In genomic region chr7:139861411-139861810, GRCm38 (mm10) we compare ENCODE assay signal across 8 mouse cellular contexts. TPM values are rescaled to one million over a fixed set of nuclear protein-coding genes. Genes with fewer than 3 reads are reported as not detected.
DNase-seq lines count a peak whose midpoint lies in the region; ATAC-seq and TF ChIP-seq lines count a peak whose summit lies in the region.
"Had no signal": no experiment of that assay in that cellular context is flagged by ENCODE, and none has a peak within 500 bp of the region (broad histone marks: within the 10 kb centered on the region; RNA-seq: fewer than 3 reads in every experiment).

No protein-coding gene starts in this region.

- no peak for TF ChIP-seq EP300 in CH12.LX (IDR thresholded peaks at IDR 0.05; ENCODE audit: low read length)

- TF ChIP-seq POLR2A in CH12.LX (IDR thresholded peaks at IDR 0.05; ENCODE audit: low read depth, low read length), result no peak
- no peak for TF ChIP-seq POLR2A in limb, embryonic 14.5 days (IDR thresholded peaks at IDR 0.05; ENCODE audit: borderline replicate concordance, extremely low read depth, insufficient read depth, insufficient read length)

- no peak overlapping the region for H3K4me3 ChIP-seq in CH12.LX (replicated peaks in 1 of 3; ENCODE audit: low read depth in 2 of 3, low read length in 2 of 3, poor library complexity in 1 of 3)
- H3K4me3 ChIP-seq in forebrain, postnatal 0 days (ENCODE audit: low read depth, low read length), result no peak overlapping the region
- H3K4me3 ChIP-seq in limb, embryonic 14.5 days (replicated peaks; ENCODE audit: low read length), result no peak overlapping the region

- no peak overlapping the region for H3K27ac ChIP-seq in CH12.LX (ENCODE audit: insufficient read depth, low read depth)
- H3K27ac ChIP-seq in forebrain, postnatal 0 days (ENCODE audit: low read depth, low read length), result no peak overlapping the region
- no peak overlapping the region for H3K27ac ChIP-seq in limb, embryonic 14.5 days (replicated peaks; ENCODE audit: low read depth, low read length)

- no peaks in the 10 kb centered on the region for H3K36me3 ChIP-seq in CH12.LX (replicated peaks in 1 of 2; ENCODE audit: control insufficient read depth in 1 of 2, insufficient read depth in 1 of 2, low read length in 1 of 2)
- H3K36me3 ChIP-seq in forebrain, postnatal 0 days (ENCODE audit: insufficient read depth), result no peaks in the 10 kb centered on the region
- no peaks in the 10 kb centered on the region for H3K36me3 ChIP-seq in limb, embryonic 14.5 days (ENCODE audit: control insufficient read depth, insufficient read depth, low read length)

- no peak overlapping the region for H3K9ac ChIP-seq in CH12.LX (ENCODE audit: insufficient read depth, low read depth)
- no peak overlapping the region for H3K9ac ChIP-seq in forebrain, postnatal 0 days
- H3K9ac ChIP-seq in limb, embryonic 14.5 days (ENCODE audit: low read depth, low read length, severe bottlenecking), result no peak overlapping the region

- TF ChIP-seq CTCF in CH12.LX (conservative IDR thresholded peaks at IDR 0.05 in 1 of 2, IDR thresholded peaks at IDR 0.05 in 1 of 2; ENCODE audit: low read depth in 2 of 2, low read length in 2 of 2), result peak; percentile 89 to 95
- peak; percentile 89 for TF ChIP-seq CTCF in forebrain, postnatal 0 days (IDR thresholded peaks at IDR 0.05; ENCODE audit: low read depth)

- ATAC-seq in forebrain, postnatal 0 days, result no peak
- ATAC-seq in limb, embryonic 14.5 days (ENCODE audit: low FRiP score, low read depth), result no peak

- in situ Hi-C loops in CH12.LX (cut with MboI; ENCODE audit: low pct_ligation_motif_present, low pct_unique_long_range_greater_than_20kb, low sequenced_read_pairs), result no loop called here

- peaks cover 9% of the 10 kb centered on the region for H3K27me3 ChIP-seq in CH12.LX (replicated peaks)
- no peaks in the 10 kb centered on the region for H3K27me3 ChIP-seq in forebrain, postnatal 0 days (ENCODE audit: insufficient read depth, low read length)
- no peaks in the 10 kb centered on the region for H3K27me3 ChIP-seq in limb, embryonic 14.5 days (ENCODE audit: control insufficient read depth, insufficient read depth, low read length)

- H3K9me3 ChIP-seq in CH12.LX (replicated peaks; ENCODE audit: low read length), result no peaks in the 10 kb centered on the region
- no peaks in the 10 kb centered on the region for H3K9me3 ChIP-seq in forebrain, postnatal 0 days (ENCODE audit: low read length)
- no peaks in the 10 kb centered on the region for H3K9me3 ChIP-seq in limb, embryonic 14.5 days (ENCODE audit: control insufficient read depth, low read length)

- dilution Hi-C loops in CH12.LX (cut with MboI; ENCODE audit: extremely low pct_ligation_motif_present, extremely low pct_unique_long_range_greater_than_20kb, low sequenced_read_pairs), result no loop called here

- no peaks in the 10 kb centered on the region for H3K79me2 ChIP-seq in CH12.LX (replicated peaks; ENCODE audit: control insufficient read depth, extremely low read depth, insufficient read depth, poor library complexity, severe bottlenecking)

- no peak overlapping the region for H3K4me2 ChIP-seq in CH12.LX (ENCODE audit: insufficient read depth, low read depth, poor library complexity, severe bottlenecking)
- no peak overlapping the region for H3K4me2 ChIP-seq in forebrain, postnatal 0 days (ENCODE audit: low read depth)
- no peak overlapping the region for H3K4me2 ChIP-seq in limb, embryonic 14.5 days (replicated peaks; ENCODE audit: low read depth, low read length, severe bottlenecking)

- H3K4me1 ChIP-seq in CH12.LX (ENCODE audit: control insufficient read depth in 1 of 2, insufficient read depth in 2 of 2), result peaks cover 0 to 3% of the 10 kb centered on the region in 2 experiments; a peak in 2 of 4 replicates
- no peaks in the 10 kb centered on the region for H3K4me1 ChIP-seq in forebrain, postnatal 0 days (ENCODE audit: insufficient read depth)
- no peaks in the 10 kb centered on the region for H3K4me1 ChIP-seq in limb, embryonic 14.5 days (ENCODE audit: control insufficient read depth, insufficient read depth, low read length)

- peak; percentile 92 for TF ChIP-seq RAD21 in CH12.LX (IDR thresholded peaks at IDR 0.05; ENCODE audit: low read depth, low read length)

- WGBS in forebrain, postnatal 0 days, result 25% methylated on average over 3 of the region's 3 CpGs
- 23% methylated on average over 3 of the region's 3 CpGs for WGBS in limb, embryonic 14.5 days

- DNase-seq in 416B (ENCODE audit: low read depth), result peak; percentile 64
- peak; percentile 73 for DNase-seq in CH12.LX (ENCODE audit: extremely low read depth)
- peak; percentile 29 for DNase-seq in c-Kit-positive CD71-positive TER-119-negative erythroid progenitor cells, embryonic 14.5 days (ENCODE audit: low read depth)
- DNase-seq in forebrain, postnatal 0 days, result peak; percentile 84
- peak; percentile 31 to 77 for DNase-seq in kidney, adult 8-10 months
- peak; percentile 48 for DNase-seq in limb, embryonic 14.5 days (ENCODE audit: low spot score)
- DNase-seq in retina, postnatal 7 days (ENCODE audit: low read depth, low spot score), result peak; percentile 36

TF ChIP-seq in CH12.LX, 34 proteins besides CTCF, POLR2A, EP300 and RAD21:
- peak; percentile 67 for TF ChIP-seq ZNF384 (IDR thresholded peaks at IDR 0.05; ENCODE audit: low read depth, low read length)
- peak; percentile 96 for TF ChIP-seq SMC3 (IDR thresholded peaks at IDR 0.05; ENCODE audit: low read depth, low read length)
- no peak for TF ChIP-seq RCOR1 (conservative IDR thresholded peaks at IDR 0.05; ENCODE audit: low read depth, low read length)
- no peak for TF ChIP-seq JUN (IDR thresholded peaks at IDR 0.05; ENCODE audit: insufficient read depth, low read depth, low read length)
- no peak for TF ChIP-seq CHD1 (IDR thresholded peaks at IDR 0.05; ENCODE audit: low read depth, low read length)
- no peak for TF ChIP-seq NELFE (IDR thresholded peaks at IDR 0.05; ENCODE audit: low read depth, low read length)
- TF ChIP-seq ELF1 (IDR thresholded peaks at IDR 0.05; ENCODE audit: low read depth, low read length), result no peak
- no peak for TF ChIP-seq JUND (conservative IDR thresholded peaks at IDR 0.05; ENCODE audit: low read depth, low read length)
- TF ChIP-seq ZC3H11A (IDR thresholded peaks at IDR 0.05; ENCODE audit: low read depth, low read length), result peak; percentile 95
- no peak for TF ChIP-seq MAFK (IDR thresholded peaks at IDR 0.05; ENCODE audit: insufficient replicate concordance, low read length)
- no peak for TF ChIP-seq PAX5 (IDR thresholded peaks at IDR 0.05; ENCODE audit: low read length)
- TF ChIP-seq MAX (IDR thresholded peaks at IDR 0.05; ENCODE audit: low read length), result no peak

RNA-seq across cellular contexts. Expression of gene Adgra1, which starts 27.4 kb away (rescaled TPM):
- total RNA-seq in CH12.LX (2012; rRNA removed) (not detected in 2 replicates), CH12.LX (2014; rRNA removed) (not detected in 2 replicates)
- not detected in 2 replicates for polyA plus RNA-seq in CH12.LX (2012; ENCODE audit: insufficient read length, low read depth)
- 12.2 and 17.1 TPM in 2 replicates for total RNA-seq in forebrain, postnatal 0 days (2014; rRNA removed)
- 18.0 and 39.3 TPM in 2 replicates for polyA plus RNA-seq in forebrain, postnatal 0 days (2015; fragmentation: Nextera tagmentation; extraction: Ambion mirVana)
- 0.16 and 0.19 TPM in 2 replicates for polyA plus RNA-seq in limb, embryonic 14.5 days (2012; rRNA removed)
- polyA plus RNA-seq in limb, embryonic 14.5 days (2014; fragmentation: Nextera tagmentation; extraction: Ambion mirVana), result 0.40 and 0.57 TPM in 2 replicates
- polyA plus RNA-seq: heart, embryonic 16.5 days had no signal

RNA-seq across cellular contexts. Expression of gene Kndc1, which starts 33.1 kb away (rescaled TPM):
- total RNA-seq in CH12.LX (2012; rRNA removed), result 2.7 and 4.0 TPM in 2 replicates
- total RNA-seq in CH12.LX (2014; rRNA removed), result 2.0 and 2.3 TPM in 2 replicates
- polyA plus RNA-seq in CH12.LX (2012; ENCODE audit: insufficient read length, low read depth), result 4.6 and 5.0 TPM in 2 replicates
- 28.9 and 48.4 TPM in 2 replicates for total RNA-seq in forebrain, postnatal 0 days (2014; rRNA removed)
- polyA plus RNA-seq in forebrain, postnatal 0 days (2015; fragmentation: Nextera tagmentation; extraction: Ambion mirVana), result 7.1 and 10.0 TPM in 2 replicates
- polyA plus RNA-seq in limb, embryonic 14.5 days (2012; rRNA removed), result 0.35 and 0.45 TPM in 2 replicates
- polyA plus RNA-seq in limb, embryonic 14.5 days (2014; fragmentation: Nextera tagmentation; extraction: Ambion mirVana), result 0.10 and 0.22 TPM in 2 replicates

Comparison
In these comparisons a context has a peak if more than half of its experiments do, and no peak if none do; other contexts are left out.
1. DNase-seq: peak in every context shown above with its lines; median percentile 84 in forebrain, postnatal 0 days; 73 in CH12.LX; 64 in 416B; 54 in kidney, adult 8-10 months; 48 in limb, embryonic 14.5 days; 36 in retina, postnatal 7 days; 29 in c-Kit-positive CD71-positive TER-119-negative erythroid progenitor cells, embryonic 14.5 days.
2. RNA of gene Adgra1, which starts 27.4 kb away (polyA plus RNA-seq): 18.0 to 39.3 TPM in forebrain, postnatal 0 days; 0.16 to 0.57 TPM in limb, embryonic 14.5 days and not detected in CH12.LX; every median in the first group is over 10 times any median in the second.